Mouse (Mus musculus): Measurements from ENCODE around the gene Pawr. TPM values are rescaled to one million over a fixed set of nuclear protein-coding genes. Genes with fewer than 3 reads are reported as not detected.
"Not testable (repeated sequence)": the region's sequence is repeated elsewhere in the genome, so short reads cannot be mapped to it uniquely, and the experiment has no call there.

The Pawr gene
- polyA plus RNA-seq, 1 experiment: 7.7 TPM

DNA sequence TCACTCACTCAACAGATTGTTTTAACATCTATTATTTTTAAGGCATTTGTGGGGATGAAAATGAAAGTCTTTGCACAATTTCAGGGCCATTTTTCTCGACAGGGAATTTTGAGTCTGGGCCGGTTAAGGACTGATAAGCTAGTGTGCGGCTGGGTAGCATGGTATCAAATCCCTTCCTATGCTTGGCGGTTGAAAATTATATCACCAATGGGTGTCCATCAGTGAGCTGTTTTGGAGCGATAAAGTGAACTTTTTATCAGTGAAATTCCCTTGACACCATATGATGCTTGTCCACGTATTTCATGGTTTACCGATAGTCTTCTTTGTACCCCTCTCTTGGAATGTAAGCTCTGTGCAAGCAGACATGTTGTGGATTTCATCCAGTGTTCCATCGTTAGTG lies 17.5 kb upstream of the Pawr start:
- DNase-seq (ENCODE audit: low read depth): no peak

DNA sequence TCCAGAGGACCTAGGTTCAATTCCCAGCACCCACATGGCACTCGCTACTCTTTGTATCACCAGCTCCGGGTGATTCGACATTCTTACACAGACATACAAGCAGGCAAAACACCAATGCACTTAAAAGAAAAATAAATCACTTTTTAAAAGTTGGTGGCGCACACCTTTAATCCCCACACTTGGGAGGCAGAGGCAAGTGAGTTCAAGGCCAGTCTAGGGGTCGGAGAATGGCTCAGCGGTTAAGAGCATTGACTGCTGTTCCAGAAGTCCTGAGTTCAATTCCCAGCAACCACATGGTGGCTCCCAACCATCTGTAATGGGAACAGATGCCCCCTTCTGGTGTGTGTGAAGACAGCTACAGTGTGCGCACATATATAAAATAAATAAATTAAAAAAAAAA lies 16.7 kb upstream of the Pawr start:
- DNase-seq (ENCODE audit: low read depth): no peak

DNA sequence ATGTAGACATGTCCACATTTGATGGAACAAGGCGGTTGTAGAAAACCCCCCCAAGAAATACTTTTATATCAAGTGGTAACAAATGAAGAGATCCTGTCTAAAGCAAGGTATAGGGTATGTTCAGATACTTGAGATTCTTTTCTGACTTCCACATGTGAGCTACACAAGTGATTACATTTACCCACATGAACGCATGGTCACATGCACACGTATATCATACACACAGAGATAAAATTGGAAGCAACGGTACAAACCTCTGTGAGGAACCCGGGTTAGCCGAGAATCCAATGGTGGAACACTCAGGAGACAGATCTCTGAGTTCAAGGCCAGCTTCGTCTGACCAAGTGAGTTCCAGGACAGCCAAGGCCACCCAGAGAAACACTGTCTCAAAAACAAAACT lies 3.6 kb upstream of the Pawr start:
- DNase-seq (ENCODE audit: low read depth): no peak

DNA sequence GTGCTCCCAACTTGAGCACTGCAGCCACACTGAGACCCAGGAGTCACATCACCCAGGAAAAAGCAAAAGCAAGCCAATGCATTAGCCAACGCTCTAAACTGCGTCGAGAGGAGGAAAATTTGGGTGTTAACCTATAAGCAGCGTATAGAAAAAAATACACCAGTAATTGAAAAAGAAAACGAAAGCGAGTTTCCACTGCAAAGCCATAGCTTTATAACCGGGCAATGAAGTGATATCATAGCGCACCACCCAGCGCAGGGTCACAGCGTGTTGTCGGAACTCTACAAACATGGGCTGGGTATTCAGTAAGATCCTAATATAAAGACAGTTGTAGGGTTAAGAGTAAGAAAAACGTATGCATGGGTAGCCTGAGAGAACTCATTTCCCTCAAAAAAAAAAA lies 2.9 kb upstream of the Pawr start:
- DNase-seq (ENCODE audit: low read depth): no peak

DNA sequence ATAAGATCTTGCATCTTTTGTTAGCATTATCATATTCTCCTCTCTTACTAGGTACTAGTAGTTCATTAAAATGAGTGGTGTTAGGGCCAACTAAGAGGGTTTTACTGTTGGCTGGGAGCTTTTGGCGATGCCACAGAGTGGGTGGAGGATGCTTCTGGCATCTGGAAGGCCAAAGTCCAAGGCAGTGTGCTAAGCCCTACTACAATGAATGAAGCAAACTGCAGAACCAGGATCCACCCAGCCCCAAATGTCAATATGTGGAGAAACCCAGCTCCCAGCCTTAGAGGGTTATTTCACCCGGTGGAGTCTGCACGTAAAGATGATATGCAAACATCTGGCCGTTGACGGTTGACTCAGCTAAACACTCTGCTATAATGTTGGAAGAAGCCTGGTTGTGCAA lies 2.1 kb upstream of the Pawr start:
- DNase-seq (ENCODE audit: low read depth): no peak

DNA sequence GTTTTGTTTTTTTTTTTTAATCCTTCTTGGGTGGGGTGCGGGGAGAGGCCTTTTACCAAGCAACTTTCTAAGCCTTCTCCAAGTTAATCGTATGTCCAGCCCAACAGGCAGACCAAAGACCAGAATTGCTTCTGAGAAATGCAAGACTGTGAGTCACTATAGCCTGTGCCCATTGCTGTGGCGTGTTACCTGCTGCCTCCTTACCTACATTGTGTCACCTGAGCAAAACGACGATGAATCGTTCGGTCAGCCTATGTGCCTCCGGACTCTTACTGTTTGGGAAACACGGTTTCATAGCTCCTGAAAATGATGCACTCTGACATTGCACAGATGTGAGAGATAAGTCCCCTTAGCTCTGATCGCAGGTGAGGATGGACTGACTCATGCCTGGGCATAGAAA lies 957 bp upstream of the Pawr start:
- no peak for DNase-seq (ENCODE audit: low read depth)

DNA sequence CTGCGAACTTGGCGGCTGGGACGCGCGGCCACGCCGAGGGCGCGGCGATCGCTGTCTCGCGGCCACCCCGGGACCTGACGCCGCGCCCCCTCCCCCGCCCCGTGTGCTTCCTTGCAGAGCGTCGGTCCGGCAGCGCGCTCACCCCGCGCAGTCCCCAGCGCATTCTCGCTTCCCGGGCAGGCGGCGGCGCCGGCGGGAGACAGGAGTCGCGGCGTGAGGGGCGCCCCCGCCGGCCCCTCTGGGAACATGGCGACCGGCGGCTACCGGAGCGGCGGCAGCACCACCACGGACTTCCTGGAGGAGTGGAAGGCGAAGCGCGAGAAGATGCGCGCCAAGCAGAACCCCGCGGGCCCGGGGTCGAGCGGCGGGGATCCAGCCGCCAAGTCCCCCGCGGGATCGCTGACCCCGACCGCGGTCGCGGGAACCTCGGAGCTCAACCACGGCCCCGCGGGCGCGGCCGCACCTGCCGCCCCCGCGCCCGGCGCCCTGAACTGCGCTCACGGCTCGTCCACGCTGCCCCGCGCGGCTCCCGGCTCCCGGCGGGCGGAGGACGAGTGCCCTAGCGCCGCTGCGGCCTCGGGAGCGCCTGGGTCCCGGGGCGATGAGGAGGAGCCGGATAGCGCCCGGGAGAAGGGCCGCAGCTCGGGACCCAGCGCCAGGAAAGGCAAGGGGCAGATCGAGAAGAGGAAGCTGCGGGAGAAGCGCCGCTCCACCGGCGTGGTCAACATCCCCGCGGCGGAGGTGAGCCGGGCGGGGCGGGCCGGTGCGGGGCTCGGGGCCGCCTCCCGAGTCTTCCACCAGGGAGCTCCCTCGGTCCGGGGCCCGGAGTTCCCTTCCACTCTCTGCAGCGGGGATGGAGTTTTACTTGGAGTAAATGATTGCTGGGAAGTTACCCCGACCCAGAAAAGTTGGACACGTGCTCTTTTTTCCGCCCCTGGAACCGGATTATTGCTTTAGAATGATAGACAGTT lies 935 bp downstream of the Pawr start:
- DNase-seq (ENCODE audit: low read depth): no peak

DNA sequence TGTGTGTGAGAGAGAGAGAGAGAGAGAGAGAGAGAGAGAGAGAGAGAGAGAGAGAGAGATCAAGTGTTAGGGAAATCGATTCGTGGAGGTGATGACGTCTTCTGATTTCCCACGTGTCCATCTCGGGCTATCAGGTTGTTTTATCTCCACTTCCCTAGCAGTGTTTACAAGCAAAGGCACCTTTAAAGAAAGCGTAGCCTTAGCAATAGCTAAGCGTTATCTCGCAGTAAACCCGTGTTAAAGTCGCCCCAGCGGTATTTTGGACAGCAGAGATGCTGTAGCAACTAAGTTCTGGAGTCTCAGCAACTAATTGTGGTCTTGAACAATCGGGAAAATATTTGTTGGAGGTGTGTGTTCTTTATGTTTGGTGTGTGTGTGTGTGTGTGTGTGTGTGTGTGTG lies 1.7 kb downstream of the Pawr start:
- DNase-seq (ENCODE audit: low read depth): no peak

DNA sequence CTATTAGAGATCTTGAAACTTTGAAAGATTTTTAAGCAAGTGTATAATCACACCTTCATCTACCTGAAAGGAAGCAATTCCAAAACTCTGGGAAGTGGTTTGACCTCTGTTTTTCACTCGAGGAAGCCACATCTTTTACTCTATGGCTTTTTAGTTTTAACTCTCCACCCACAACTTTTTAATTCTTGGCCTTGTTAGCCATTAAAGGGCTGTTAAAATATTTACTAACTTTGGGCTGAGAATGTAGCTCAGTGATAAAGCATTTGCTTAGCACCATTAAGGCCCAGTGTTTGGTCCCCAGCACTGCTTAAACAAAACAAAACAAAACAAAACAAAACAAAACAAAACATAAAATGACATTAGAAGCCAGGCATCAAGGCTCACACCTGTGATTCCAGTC lies 2.2 kb downstream of the Pawr start:
- DNase-seq (ENCODE audit: low read depth): no peak

DNA sequence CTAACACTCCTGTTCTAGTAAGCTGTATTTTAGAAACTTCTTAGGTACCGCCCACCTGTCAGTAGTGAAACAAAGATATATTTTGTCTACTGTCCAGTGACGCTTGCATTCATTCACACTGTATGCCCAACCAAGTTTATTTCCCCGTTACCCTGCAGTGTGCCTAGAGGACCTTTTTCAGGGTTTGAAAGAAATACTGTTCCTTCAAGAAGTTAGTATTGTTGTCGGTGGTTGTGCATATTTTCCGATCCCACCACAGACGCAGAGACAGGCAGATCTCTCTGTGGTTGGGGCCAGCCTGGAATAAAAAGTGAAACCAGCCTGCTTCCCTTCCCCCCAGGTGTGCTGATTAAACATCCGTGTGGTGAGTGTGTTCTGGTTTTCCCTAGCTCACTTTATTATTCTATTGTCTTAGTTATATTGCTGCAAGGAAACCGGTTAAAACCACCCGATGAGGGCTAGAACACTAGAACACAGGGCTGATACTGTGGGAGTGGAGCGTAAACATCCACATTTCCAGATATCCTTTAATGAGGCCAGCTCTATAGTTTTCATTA lies 3.9 kb downstream of the Pawr start:
- no peak for DNase-seq (ENCODE audit: low read depth)

DNA sequence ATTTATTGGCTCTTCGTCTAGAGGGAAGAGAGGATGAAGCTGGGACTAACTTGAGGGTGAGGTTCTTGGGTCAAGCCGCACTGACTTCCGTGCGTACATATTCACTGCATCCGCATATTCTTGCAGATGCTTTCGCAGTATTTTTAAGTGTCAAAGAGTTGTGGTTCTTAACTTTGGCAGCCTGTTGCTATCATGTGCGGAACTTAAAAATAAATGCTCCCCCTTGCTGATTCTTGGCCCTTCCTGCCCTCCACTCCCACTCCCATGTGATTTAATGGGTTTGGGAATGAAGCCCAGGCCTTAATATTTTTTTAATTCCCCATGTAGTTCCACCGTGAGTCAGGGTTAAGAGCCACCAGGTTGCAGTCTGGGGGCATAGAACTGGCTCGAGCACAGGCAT lies 4.7 kb downstream of the Pawr start:
- no peak for DNase-seq (ENCODE audit: low read depth)

DNA sequence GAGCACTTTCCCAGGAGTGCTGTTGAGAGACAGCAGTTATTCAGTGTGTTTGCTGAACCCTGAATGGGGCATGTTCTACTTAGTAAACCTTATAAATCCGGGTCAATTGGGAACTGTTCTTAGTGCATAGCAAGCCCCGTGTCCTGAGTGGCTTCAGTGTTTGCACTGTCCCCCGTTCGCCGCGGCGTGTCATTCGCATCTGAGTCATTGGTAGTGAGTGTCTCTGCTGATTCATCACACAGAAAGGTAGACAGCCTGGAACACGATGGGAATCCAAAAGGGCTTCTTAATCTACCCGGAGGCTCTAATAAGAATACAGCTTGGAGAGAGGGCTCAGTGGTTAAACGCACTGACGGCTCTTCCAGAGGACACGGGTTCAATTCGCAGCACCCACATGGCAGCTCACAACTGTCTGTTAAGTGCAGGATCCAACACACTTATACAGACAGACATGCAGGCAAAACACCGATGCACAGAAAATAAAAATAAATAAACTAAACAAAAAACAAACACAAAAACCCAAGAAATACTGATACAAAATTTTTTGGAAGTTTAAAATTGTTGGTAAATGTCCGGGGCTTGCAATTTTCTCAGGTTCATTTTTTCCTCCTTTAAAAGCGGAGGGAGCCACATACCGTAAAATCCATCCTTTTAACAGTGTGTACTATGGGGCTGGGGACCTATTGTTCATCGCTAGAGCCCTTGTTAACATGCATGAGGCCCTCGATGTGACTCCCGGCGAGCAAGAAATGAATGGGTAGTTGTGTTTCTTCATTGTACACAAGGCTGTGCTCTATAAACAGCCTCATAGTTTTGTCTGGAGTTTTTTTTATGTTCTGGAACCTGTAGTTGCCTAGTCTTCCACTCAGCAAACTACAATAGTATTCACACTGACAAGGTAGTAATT lies 6.4 kb downstream of the Pawr start:
- no peak for DNase-seq (ENCODE audit: low read depth)

DNA sequence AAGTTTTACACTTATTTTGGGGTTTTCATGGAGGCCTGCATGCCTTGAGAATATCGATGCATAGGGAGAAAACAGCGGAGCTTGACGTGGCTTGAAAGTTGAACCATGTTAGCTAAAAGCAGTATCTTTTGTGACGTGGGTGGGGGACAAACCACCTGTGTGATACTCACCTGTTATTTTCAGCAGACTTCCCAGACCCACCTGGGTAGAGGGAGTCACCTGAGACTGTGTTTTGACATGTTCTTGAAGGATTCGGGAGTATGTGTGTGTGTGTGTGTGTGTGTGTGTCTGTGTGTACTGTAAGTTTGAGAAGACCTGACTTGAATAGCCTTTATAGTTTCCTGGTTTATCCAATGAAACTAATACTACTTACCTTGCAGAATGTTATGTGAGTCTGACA lies 7.2 kb downstream of the Pawr start:
- DNase-seq (ENCODE audit: low read depth): no peak

DNA sequence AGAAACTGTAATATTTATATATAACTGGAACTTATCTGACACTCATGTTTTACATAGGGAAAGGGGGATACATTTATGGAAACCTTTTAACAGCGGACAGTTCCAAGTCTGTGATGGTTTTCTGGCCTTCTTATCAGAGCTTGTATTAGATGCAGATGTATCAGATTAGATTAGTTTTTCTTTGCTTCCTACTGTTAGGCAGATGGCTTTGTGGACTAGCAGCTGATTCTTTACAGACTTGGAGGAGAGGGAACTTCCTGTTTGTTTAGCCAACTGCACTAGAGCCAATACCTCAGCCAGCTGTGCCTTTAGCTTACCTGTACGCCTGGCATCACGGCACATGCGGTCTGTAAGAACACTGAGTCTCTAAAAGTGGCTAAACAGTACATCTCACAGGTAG lies 8.0 kb downstream of the Pawr start:
- no peak for DNase-seq (ENCODE audit: low read depth)

DNA sequence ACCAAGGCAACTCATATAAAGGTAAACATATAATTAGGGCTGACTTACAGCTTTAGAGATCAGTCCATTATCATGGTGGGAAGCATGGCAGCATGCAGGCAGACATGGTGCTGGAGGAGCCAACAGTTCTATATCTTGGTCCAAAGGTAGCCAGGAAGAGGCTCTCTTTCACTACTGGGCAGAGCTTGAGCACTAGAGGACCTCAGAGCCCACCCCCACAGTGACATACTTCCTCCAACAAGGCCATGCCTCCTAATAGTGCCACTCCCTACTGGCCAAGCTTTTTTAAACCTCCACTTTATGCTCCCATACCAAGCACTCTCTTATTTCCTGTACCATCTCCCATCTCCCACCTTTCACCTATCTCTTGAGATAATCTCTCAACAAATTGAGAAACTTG lies 11.8 kb downstream of the Pawr start:
- no peak for DNase-seq (ENCODE audit: low read depth)

DNA sequence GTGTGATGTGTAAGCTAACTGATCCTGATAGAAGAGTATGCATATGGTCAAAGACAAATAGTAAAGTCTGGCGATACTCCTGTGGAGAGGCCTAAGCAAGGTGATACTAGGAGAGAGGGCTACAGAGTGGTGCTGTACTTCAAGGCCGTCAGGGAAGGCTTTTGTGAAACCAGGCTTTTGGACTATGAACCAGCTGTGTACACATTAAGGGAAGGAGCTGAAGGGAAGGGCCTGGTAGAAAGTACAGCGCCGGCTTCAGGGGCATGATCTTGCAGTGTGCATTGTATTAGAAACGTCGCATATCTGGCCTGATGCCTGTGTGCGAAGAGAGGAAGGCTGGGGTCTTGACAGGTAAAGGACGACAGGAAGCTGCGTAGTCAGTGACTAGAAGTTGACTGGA lies 13.2 kb downstream of the Pawr start:
- DNase-seq (ENCODE audit: low read depth): no peak

DNA sequence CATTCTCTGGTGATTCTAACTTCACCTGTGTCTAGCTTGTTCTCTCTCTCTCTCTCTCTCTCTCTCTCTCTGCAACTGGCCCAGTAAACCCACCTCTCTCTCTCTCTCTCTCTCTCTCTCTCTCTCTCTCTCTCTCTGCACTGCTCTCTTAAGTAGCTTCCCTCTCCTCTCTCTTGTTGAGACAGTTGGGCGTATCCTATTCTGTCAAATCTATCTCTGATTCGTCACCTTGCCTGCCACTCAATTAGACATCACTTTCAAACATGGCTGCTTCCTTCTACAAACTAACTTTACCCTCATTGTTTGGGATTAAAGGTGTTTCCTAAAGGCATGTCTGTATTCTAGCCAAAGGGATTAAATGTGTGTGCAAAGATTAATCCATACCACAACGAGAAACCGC lies 14.4 kb downstream of the Pawr start:
- not testable (repeated sequence) for DNase-seq (ENCODE audit: low read depth)

DNA sequence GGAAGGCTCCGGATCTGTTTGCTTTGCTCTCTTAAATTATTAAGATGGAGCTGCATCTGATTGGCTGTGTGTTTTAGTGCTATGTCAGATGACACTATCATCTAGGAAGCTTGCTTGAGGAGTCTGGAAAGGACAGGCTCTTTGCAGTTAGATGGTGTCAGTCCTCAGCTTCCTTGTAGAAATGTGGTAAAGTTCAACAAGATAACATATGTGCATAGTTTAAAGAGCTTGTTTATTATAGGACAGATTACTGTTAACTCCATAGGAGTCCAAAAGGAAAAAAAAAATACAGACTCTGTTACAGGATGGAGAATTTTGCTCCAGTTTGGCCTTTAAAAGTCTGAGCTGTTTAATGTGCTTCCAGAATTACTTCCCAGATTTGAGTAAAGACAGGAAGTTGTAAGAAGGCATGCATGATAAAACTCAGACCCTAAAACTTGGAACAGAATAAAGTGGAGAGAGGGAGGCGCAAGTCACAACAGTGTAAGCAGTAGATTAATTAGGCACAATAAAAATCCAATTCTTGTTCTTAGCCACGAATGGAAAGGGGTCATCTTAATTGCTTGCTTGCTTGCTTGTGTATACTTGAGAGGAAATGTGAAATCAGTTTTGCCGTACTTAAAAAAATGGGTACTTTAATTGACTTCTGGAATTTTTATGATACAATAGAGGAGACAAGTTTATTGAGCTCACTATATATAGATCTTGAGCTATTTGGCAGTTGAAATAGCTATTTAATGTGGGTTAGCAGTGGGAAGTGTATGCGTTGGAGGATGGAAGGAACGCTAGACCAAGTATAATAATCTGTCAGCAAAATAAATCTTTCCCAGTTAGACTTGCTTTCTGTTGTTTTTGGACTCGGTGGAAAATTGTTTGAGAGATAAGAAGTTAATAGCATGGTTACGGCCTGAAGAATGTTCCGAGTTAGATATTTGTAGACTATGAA lies 18.5 kb downstream of the Pawr start:
- no peak for DNase-seq (ENCODE audit: low read depth)

DNA sequence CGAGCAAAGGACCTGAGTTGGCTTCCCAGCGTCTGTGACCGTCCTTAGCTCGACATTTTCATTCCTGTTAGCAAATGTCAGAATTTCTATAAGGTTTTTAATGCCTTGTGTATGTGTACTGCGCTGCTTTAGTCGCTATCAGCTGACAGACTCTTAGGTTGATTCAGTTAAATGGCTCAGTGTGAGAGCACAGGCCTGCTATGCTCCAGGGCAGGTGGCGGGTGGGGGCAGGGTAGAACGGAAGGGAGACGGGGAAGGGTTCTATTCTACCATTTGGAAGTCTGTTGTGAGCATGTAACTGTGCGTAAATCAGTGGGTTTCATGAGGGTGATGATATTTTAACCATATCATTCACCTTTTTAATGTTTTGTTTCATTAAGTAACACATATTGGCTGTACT lies 21.0 kb downstream of the Pawr start:
- DNase-seq (ENCODE audit: low read depth): no peak

DNA sequence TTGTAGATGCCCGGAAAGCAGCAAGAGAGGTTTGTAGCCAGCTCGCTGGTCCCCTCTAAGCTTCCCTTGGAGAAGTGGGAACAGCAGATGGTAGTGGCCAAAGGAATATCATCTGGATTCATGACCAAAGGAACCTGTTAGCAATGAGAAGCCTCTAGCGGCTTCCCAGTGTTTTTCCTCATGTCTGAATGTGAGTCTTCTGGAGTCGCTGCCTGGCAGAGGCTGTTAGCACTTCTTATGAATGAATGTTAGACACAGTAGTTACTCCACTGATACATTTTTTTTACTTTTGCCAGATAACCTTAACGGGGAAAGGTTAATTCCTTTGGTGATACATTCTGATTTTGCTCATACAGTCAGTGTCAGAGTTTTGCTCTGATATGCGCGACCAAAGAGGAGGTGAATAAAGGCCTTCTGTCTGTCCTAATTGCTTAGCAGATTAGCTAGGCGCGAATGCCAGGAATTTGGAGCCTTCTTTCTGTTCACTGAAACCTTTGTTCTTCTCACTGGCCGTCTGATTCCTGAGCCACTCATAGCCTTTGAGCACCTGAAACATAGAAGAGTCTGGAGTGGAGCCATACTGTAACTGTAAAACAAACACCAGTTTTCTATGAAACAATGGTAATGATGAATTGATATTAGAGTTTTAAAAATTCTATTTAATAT lies 22.9 kb downstream of the Pawr start:
- DNase-seq (ENCODE audit: low read depth): no peak

DNA sequence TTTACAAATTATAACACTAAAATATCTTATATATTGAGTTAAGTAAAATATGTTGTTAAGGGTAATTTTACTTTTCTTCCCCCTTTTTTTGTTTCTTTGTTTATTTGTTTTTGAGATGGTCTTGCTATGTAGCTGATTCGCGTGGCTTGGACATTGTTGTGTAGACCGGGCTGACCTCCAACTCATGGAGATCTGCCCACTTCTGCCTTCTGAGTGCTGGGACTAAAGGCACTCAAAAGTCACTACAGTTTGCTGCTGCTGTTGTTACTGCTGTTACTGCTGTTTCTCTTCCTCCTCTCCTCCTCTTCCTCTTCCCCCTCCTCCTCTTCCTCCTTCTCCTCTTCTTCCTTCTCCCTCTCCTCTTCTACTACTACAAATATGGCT lies 23.5 kb downstream of the Pawr start:
- DNase-seq (ENCODE audit: low read depth): no peak
